Mouse (Mus musculus): ENCODE results near the gene Vps13d. TPM values are rescaled to one million over a fixed set of nuclear protein-coding genes. Genes with fewer than 3 reads are reported as not detected.
A peak's percentile ranks its signal among the peaks of the same experiment; 100 is the strongest.

Vps13d gene
- polyA plus RNA-seq, 1 experiment: 23.5 TPM

GRCm38 (mm10) chr4:145129956-145130548 is 64.8 kb downstream of the Vps13d start:
- Histone ChIP-seq H3K36me3 (ENCODE audit: control insufficient read depth, insufficient read depth, low read length) (peaks cover 72% of the 10 kb centered on the region), H3K27ac (ENCODE audit: control insufficient read depth, insufficient read depth, low read length) (peak overlapping the region; percentile 25; the same call in 1 of the 2 replicates), H3K4me3 (ENCODE audit: control insufficient read depth, insufficient read depth, low read length) (no peak overlapping the region), H3K4me1 (replicated peaks; ENCODE audit: control insufficient read depth, insufficient read depth, low read length) (peaks cover 2% of the 10 kb centered on the region; the same call in 1 of the 2 replicates), H3K27me3 (ENCODE audit: control insufficient read depth, insufficient read depth, low read length) (no peaks in the 10 kb centered on the region)
- TF ChIP-seq POLR2A (IDR thresholded peaks at IDR 0.05; ENCODE audit: control insufficient read depth, extremely low read depth, insufficient read depth, low read length, poor library complexity): no peak
- no peak for DNase-seq

- 94% methylated on average over 4 of the region's 4 CpGs for WGBS
- no peaks in the 10 kb centered on the region for H3K27me3 ChIP-seq (ENCODE audit: control insufficient read depth, insufficient read depth, low read length)
- H3K27ac ChIP-seq (ENCODE audit: control insufficient read depth, insufficient read depth, low read length): no peak overlapping the region
- no peak for DNase-seq
- TF ChIP-seq CTCF (IDR thresholded peaks at IDR 0.05; ENCODE audit: borderline replicate concordance, control insufficient read depth, extremely low read depth, insufficient read depth, low read length, poor library complexity) (no peak), POLR2A (IDR thresholded peaks at IDR 0.05; ENCODE audit: control insufficient read depth, extremely low read depth, insufficient read depth, low read length, poor library complexity) (no peak)
- H3K4me1 ChIP-seq (replicated peaks; ENCODE audit: control insufficient read depth, insufficient read depth, low read length): peaks cover 2% of the 10 kb centered on the region; the same call in 1 of the 2 replicates
- no peak overlapping the region for H3K4me3 ChIP-seq (ENCODE audit: control insufficient read depth, insufficient read depth, low read length)
- H3K36me3 ChIP-seq (ENCODE audit: control insufficient read depth, insufficient read depth, low read length): peaks cover 77% of the 10 kb centered on the region
These were observed 69.2 kb downstream of the Vps13d start for GRCm38 (mm10) chr4:145125463-145126220.

- no peak overlapping the region for H3K27ac ChIP-seq (ENCODE audit: control insufficient read depth, insufficient read depth, low read length)
- DNase-seq: no peak
- no peaks in the 10 kb centered on the region for H3K27me3 ChIP-seq (ENCODE audit: control insufficient read depth, insufficient read depth, low read length)
- H3K36me3 ChIP-seq (ENCODE audit: control insufficient read depth, insufficient read depth, low read length): peaks cover 82% of the 10 kb centered on the region
- 98% methylated on average over 4 of the region's 4 CpGs for WGBS
- H3K4me1 ChIP-seq (replicated peaks; ENCODE audit: control insufficient read depth, insufficient read depth, low read length): no peaks in the 10 kb centered on the region
- no peak for TF ChIP-seq CTCF (IDR thresholded peaks at IDR 0.05; ENCODE audit: borderline replicate concordance, control insufficient read depth, extremely low read depth, insufficient read depth, low read length, poor library complexity)
- TF ChIP-seq POLR2A (IDR thresholded peaks at IDR 0.05; ENCODE audit: control insufficient read depth, extremely low read depth, insufficient read depth, low read length, poor library complexity): no peak
- no peak overlapping the region for H3K4me3 ChIP-seq (ENCODE audit: control insufficient read depth, insufficient read depth, low read length)
These were observed 70.4 kb downstream of the Vps13d start for GRCm38 (mm10) chr4:145124419-145124818.

GRCm38 (mm10) chr4:145111641-145112040 is 83.2 kb downstream of the Vps13d start:
- Histone ChIP-seq H3K4me3 (ENCODE audit: control insufficient read depth, insufficient read depth, low read length) (no peak overlapping the region), H3K27ac (ENCODE audit: control insufficient read depth, insufficient read depth, low read length) (no peak overlapping the region), H3K27me3 (ENCODE audit: control insufficient read depth, insufficient read depth, low read length) (no peaks in the 10 kb centered on the region), H3K4me1 (replicated peaks; ENCODE audit: control insufficient read depth, insufficient read depth, low read length) (peaks cover 4% of the 10 kb centered on the region), H3K36me3 (ENCODE audit: control insufficient read depth, insufficient read depth, low read length) (peaks cover 75% of the 10 kb centered on the region)
- 26% methylated on average over 4 of the region's 4 CpGs for WGBS
- no peak for TF ChIP-seq POLR2A (IDR thresholded peaks at IDR 0.05; ENCODE audit: control insufficient read depth, extremely low read depth, insufficient read depth, low read length, poor library complexity)
- no peak for TF ChIP-seq CTCF (IDR thresholded peaks at IDR 0.05; ENCODE audit: borderline replicate concordance, control insufficient read depth, extremely low read depth, insufficient read depth, low read length, poor library complexity)
- DNase-seq: no peak

GRCm38 (mm10) chr4:145110736-145111135 is 84.1 kb downstream of the Vps13d start:
- 98% methylated on average over 6 of the region's 6 CpGs for WGBS
- peaks cover 78% of the 10 kb centered on the region for H3K36me3 ChIP-seq (ENCODE audit: control insufficient read depth, insufficient read depth, low read length)
- no peak overlapping the region for H3K4me3 ChIP-seq (ENCODE audit: control insufficient read depth, insufficient read depth, low read length)
- no peak overlapping the region for H3K27ac ChIP-seq (ENCODE audit: control insufficient read depth, insufficient read depth, low read length)
- TF ChIP-seq POLR2A (IDR thresholded peaks at IDR 0.05; ENCODE audit: control insufficient read depth, extremely low read depth, insufficient read depth, low read length, poor library complexity) (no peak), CTCF (IDR thresholded peaks at IDR 0.05; ENCODE audit: borderline replicate concordance, control insufficient read depth, extremely low read depth, insufficient read depth, low read length, poor library complexity) (no peak)
- H3K27me3 ChIP-seq (ENCODE audit: control insufficient read depth, insufficient read depth, low read length): no peaks in the 10 kb centered on the region
- H3K4me1 ChIP-seq (replicated peaks; ENCODE audit: control insufficient read depth, insufficient read depth, low read length): peaks cover 4% of the 10 kb centered on the region
- DNase-seq: no peak

- 99% methylated on average over 6 of the region's 6 CpGs for WGBS
- Histone ChIP-seq H3K27ac (ENCODE audit: control insufficient read depth, insufficient read depth, low read length) (no peak overlapping the region), H3K27me3 (ENCODE audit: control insufficient read depth, insufficient read depth, low read length) (no peaks in the 10 kb centered on the region), H3K36me3 (ENCODE audit: control insufficient read depth, insufficient read depth, low read length) (peaks cover 71% of the 10 kb centered on the region), H3K4me1 (replicated peaks; ENCODE audit: control insufficient read depth, insufficient read depth, low read length) (peaks cover 4% of the 10 kb centered on the region), H3K4me3 (ENCODE audit: control insufficient read depth, insufficient read depth, low read length) (no peak overlapping the region)
- DNase-seq: no peak
- TF ChIP-seq CTCF (IDR thresholded peaks at IDR 0.05; ENCODE audit: borderline replicate concordance, control insufficient read depth, extremely low read depth, insufficient read depth, low read length, poor library complexity) (no peak), POLR2A (IDR thresholded peaks at IDR 0.05; ENCODE audit: control insufficient read depth, extremely low read depth, insufficient read depth, low read length, poor library complexity) (no peak)
These were observed 88.0 kb downstream of the Vps13d start for GRCm38 (mm10) chr4:145106796-145107195.
